Mouse (Mus musculus): ENCODE data around the gene Msx3. TPM values are rescaled to one million over a fixed set of nuclear protein-coding genes. Genes with fewer than 3 reads are reported as not detected.

The Msx3 gene
- total RNA-seq, 2 experiments from 2014 or later: 2.3 to 2.5 TPM

GRCm38 (mm10) chr7:140058528-140058927 lies 9.6 kb upstream of the Msx3 start:
- DNase-seq: no peak
- intact Hi-C loops (cut with DNase I): loop anchor here (10.0 kb wide), 1 partner anchor 414 kb away; no protein-coding TSS in a partner anchor

DNA sequence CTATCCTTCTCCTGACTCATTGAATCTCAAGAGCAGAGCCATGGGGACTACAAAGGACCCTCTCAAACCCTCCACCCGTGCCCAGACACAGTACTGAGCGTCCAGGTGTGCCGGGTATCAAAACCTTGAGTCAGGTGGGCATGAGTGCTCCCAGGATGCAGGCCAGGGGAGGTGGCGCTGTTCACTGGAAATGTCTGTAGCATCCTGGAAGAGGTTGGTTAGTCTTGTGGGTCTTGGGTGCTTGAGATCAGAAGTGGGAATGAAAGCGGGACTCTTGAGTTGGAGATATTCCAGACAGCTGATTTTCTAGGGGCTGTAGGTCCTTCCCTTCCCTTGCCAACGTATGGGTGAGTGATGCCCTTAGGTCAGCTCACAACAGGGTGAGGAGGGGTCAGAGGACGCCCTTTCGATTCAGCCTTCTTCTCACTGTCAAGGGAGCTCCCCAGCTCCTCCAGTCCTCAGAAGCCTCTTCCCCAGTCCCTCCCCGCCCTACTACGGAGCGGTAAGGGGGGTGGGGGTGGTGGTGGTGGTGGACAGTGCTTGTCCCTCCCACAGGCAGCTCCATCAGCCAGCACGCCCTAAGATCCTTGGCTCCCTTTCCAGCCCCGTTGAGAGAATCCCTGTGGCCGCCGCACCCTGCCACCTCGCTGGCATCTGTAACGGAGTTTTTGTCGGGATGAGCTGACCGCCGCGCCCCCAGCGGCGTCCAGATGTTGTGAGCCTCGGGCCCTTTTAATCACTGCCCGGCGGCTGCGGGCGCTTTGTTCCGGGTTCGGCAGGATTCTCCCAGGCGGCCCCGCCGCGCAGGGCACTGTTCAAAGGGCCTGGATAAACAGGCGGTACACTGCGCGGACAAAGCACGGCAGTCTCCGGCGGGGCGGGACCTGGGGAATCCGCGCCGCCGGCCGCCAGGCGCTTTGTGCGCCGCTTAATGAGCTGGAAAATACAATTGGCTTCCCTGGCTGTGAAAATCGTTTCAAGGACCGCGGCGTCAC lies 8.8 kb upstream of the Msx3 start:
- intact Hi-C loops (cut with DNase I): loop anchor here (10.0 kb wide), 1 partner anchor 413 kb away; no protein-coding TSS in a partner anchor
- peak; percentile 63 for DNase-seq

- DNase-seq: no peak
- intact Hi-C loops (cut with DNase I): loop anchor here (10.0 kb wide), 1 partner anchor 409 kb away; no protein-coding TSS in a partner anchor
Observed at GRCm38 (mm10) chr7:140054124-140054523, 5.2 kb upstream of the Msx3 start.

DNA sequence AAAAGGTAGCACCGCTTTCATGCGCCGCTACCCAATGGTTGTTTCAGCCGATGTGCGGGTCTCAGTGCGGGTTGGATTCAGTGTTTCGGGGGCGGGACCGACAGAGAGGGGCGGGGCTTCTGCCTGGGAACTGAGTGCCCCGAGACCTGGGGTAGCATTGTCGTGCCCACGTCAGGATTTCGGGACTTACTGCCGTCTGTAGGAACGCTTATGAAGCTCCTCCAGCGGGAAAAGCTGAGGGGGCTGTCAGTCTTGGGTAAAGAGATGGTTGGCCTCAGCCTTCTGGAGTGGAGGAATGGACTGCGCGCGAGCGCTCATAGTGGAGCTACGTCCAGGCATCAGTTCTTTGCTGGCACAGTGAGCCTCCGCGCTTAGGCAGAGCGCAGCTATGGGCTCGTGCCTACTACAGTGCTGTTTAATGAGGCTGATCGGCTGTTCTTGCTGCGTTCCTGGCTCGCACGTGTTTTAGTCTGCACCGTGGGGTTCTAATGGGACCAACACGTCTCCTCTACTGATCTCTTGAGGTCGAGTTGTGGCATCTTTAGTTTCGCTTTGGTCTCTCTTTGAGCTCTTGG lies 313 bp upstream of the Msx3 start:
- no peak for DNase-seq
- intact Hi-C loops (cut with DNase I): no loop called here

GRCm38 (mm10) chr7:140047811-140048311 lies 1.0 kb downstream of the Msx3 start:
- peak; percentile 39 for DNase-seq
- intact Hi-C loops (cut with DNase I): no loop called here

DNA sequence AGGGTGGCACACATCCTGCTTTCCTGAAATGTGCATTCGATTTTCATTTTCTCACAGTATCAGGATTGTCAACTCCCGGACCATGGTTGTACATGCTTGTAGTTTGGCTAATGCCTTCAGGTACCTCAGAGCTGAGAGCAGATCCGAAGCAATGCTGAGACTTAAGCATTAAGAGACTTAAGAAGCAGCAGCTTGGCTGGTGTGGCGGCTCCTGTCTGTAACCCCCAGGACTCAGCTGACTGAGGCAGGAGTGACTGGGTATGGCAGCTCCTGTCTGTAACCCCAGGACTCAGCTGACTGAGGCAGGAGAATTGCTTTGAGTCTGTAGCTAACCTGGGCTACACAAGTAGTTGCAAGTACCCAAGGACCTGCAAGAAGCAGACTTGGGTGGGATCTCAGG lies 3.3 kb downstream of the Msx3 start:
- intact Hi-C loops (cut with DNase I): no loop called here
- DNase-seq: no peak

- intact Hi-C loops (cut with DNase I): no loop called here
Observed at GRCm38 (mm10) chr7:140042728-140043127, 6.2 kb downstream of the Msx3 start.

GRCm38 (mm10) chr7:140037171-140037555 lies 11.7 kb downstream of the Msx3 start:
- intact Hi-C loops (cut with DNase I): no loop called here
- DNase-seq: no peak

More at GRCm38 (mm10) chr7:140042728-140043127, 6.2 kb downstream of the Msx3 start:
- no peak for DNase-seq

DNA sequence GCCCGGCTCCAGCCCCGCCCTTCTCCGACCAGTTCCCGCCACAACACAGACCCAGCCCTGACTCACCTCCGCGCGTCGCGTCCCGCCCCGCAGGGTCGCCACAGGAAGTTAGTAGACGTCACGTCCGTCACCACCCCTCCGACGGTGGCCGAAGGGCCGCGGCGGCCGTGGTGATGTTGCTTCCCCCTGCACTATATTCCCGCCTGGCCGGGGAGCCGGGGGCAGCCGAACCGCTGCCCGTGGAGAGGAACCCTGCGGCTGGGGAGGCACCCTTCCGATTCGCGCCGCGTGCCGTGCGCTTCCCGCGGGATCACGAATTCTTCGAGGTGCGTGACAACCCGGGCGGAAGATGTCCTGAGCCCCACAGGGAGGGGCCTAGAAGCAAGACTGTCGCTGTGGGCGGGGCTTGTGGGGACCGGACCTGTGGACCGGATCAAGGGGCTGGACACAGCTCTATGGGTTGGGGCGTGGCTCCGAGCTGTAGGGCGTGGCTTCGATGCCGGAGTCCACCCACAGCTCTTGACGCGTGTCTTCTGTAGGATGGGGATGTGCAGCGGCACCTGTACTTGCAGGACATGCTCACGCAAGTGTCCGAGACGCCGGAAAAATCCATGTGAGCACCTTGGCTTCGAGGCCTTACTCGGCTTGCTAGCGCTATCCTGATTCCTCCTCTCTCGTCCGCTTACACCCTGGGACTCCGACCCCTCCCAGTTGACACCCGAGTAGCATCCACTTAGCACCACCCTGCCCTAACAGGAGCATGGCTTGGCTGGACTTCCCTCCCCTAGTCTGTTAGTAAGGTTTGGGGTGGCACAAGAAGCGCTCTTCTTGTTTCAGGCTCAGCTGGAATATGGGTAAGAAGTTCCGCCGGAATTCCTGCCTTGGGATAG lies 12.4 kb downstream of the Msx3 start, which contains the start of the genes Zfp511 and Tubgcp2:
TSS of gene Zfp511 (plus strand) at position 111 of the 890 bp plus-strand sequence.
TSS of gene Tubgcp2 (minus strand) at position 389 of the 890 bp plus-strand sequence.
- intact Hi-C loops (cut with DNase I): no loop called here

DNA sequence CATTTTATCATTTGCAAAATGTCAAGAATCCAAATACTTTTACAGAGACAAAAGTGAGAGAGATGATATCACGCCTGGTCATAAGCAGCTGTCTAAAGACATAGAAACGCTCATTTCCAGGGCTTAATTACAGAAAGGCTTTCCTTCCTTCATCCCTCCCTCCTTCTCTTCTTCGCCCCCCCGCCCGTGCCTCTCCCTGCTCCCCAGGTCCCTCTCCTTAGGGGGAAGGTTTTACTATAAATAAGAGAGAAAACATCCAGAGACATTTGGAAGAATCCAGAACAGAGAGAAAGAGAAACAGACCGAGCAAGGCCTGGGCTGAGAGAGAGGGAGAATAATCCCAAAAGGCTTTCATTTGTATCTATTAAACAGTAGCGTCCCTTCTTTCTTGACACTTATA lies 13.4 kb downstream of the Msx3 start:
- intact Hi-C loops (cut with DNase I): no loop called here
- DNase-seq: no peak

More for the DNA sequence above, 12.4 kb downstream of the Msx3 start, which contains the start of the genes Zfp511 and Tubgcp2:
- peak; percentile 96 for DNase-seq

- intact Hi-C loops (cut with DNase I): loop anchor here (5.0 kb wide), 1 partner anchor 36 kb away; no protein-coding TSS in a partner anchor
- no peak for DNase-seq
Observed at GRCm38 (mm10) chr7:140033386-140033785, 15.5 kb downstream of the Msx3 start.

GRCm38 (mm10) chr7:140032366-140032765 lies 16.5 kb downstream of the Msx3 start:
- intact Hi-C loops (cut with DNase I): loop anchor here (5.0 kb wide), 1 partner anchor 35 kb away; no protein-coding TSS in a partner anchor
- DNase-seq: no peak

DNA sequence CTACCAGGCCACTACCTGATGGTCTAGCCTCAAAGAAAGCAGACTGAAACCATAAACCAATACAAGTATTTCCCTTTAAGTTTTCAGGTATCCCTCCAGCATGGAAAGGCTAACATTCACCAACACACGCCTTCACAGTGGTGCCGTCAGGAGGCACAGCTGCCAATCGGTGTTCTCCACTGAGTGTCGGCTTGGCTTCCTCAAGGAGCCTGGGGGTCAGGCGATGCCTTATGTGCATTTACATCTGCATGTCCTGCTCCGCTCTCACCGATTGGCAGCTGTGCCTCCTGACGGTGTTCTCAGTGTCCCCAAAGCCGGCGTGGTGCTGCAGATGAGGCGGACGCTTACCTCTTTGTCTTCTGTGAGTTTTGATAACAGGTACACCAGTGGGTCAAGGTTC lies 17.1 kb downstream of the Msx3 start:
- no peak for DNase-seq
- intact Hi-C loops (cut with DNase I): loop anchor here (5.0 kb wide), 1 partner anchor 34 kb away; no protein-coding TSS in a partner anchor

DNA sequence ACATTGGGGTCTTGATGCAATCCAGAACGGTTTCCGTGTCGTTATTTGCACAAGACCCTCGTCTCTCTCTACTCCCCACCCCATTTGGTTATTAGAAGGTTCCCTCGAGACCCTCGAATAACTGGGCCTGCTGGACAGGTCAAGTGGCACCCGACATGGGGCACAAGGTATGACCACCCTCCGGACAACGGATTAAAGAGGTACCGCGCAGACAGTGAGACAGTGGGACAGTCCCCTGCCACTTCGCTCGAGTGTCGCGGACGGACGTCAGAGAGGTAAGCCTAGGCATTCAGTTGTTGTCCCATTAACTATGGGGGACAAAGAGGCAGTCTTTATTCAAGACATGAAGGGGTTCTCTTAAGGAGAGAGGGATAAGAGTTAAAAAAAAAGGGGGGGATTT lies 37.6 kb downstream of the Msx3 start:
- DNase-seq: no peak

DNA sequence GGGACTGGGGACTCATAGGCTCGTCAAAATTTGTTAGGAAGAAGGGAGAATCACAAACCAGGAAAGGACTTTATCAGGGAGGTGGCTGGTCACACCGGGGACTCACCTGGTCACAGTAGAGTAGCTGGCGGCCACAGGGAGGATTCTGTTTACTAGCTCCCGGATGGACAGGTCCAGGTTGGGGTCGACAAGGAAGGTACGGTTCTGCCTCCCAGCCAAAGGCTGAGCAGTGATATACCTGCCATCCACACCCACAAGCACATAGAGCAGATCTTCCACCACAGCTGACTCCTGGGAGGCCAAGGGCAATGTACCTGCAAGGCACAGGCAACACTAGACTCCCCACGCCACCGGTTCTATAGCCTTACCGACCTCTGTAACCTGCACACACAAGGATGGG lies 41.1 kb downstream of the Msx3 start:
- no peak for DNase-seq
- intact Hi-C loops (cut with DNase I): no loop called here

More for the DNA sequence above, 37.6 kb downstream of the Msx3 start:
- intact Hi-C loops (cut with DNase I): no loop called here

- no peak for DNase-seq
- intact Hi-C loops (cut with DNase I): no loop called here
Observed at GRCm38 (mm10) chr7:140006861-140007611, 41.9 kb downstream of the Msx3 start.

DNA sequence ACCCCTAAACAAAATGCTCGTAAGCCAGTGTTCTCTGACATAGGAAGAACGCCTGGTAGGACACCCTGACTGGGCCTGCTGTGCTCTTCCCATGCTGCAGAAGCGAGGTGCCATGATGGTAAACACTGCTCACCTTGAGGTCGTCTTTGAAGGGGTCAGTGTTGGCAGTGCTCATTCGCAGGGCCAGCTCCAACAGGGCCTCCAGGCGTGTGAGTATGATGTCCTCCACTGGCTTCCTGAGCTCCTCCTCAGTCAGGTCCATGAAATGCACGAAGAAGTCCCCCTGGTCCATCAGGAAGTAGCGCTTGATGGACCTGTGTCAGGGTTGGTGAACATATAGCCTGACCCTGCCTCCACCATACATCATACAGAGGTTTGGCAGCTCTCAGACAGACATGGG lies 44.2 kb downstream of the Msx3 start:
- no peak for DNase-seq
- intact Hi-C loops (cut with DNase I): no loop called here

DNA sequence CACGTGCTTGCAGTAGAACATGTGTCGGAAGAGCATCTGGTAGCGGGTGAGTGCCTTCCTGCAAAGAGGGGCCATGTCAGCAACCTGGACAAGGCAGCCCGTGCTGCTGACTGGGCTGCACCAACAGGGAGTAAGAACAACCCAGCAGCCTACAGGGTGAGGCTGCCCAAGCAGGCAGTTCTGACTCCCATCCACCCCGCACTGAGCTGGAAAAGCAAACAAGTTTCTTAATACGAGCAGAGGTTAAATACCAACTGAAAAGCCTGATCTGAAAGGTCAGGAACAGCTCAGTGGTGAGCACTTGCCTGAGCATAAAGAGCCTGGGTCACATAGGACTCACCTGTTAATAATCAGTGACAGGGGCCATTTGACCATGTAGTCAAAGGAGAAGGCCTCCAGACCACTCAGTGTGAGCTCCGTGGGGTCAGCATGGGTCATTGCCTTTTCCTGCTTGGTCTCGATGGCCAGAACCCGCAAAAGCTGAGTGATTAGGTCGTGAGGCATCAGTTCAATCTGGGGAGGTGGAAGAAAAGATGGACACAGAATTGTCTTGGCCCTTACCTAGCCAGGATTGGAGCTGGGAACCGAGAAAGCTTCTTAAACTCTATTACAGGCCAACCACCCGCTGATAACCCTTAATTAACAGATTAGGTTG lies 47.7 kb downstream of the Msx3 start:
- intact Hi-C loops (cut with DNase I): no loop called here
- DNase-seq: no peak
